Mouse (Mus musculus) lung, postnatal 0 days (tissue): ENCODE results near the gene Hsd17b11. TPM values are rescaled to one million over a fixed set of nuclear protein-coding genes. Genes with fewer than 3 reads are reported as not detected.

Source experiments
- ATAC-seq: fragments of 200-750 bp; cut with Nextera tagmentation; 2 replicates; pipeline ENCODE4 v1.8.0; 2017; ENCODE audit warnings: moderate library complexity
- DNase-seq: peaks from one replicate; pipeline ENCODE4 v3.0.0-alpha.2; 2016; ENCODE audit warnings: low spot score
- H3K27ac ChIP-seq: fragments of 300-500 bp; sonication (generic); 2 replicates; pipeline ENCODE4 v1.5.1; 2014; ENCODE audit warnings: antibody characterized with exemption, mild to moderate bottlenecking, low read length, mixed read lengths
- H3K27me3 ChIP-seq: fragments of 300-500 bp; sonication (generic); replicated peaks from 2 replicates; pipeline ENCODE4 v1.6.1; 2014; ENCODE audit warnings: low read length, mixed read lengths; ENCODE audit not compliant: insufficient read depth
- H3K36me3 ChIP-seq: fragments of 300-500 bp; sonication (generic); 2 replicates; pipeline ENCODE4 v1.6.1; 2014; ENCODE audit warnings: low read length, mixed read lengths; ENCODE audit not compliant: insufficient read depth
- H3K4me1 ChIP-seq: fragments of 300-500 bp; sonication (generic); 2 replicates; pipeline ENCODE4 v1.6.1; 2014; ENCODE audit warnings: antibody characterized with exemption, low read depth, low read length, mixed read lengths; ENCODE audit not compliant: insufficient read depth
- H3K4me2 ChIP-seq: fragments of 300-500 bp; sonication (generic); replicated peaks from 2 replicates; pipeline ENCODE4 v1.6.1; 2014; ENCODE audit warnings: low read depth, mild to moderate bottlenecking, low read length, moderate library complexity, mixed read lengths
- H3K4me3 ChIP-seq: fragments of 300-500 bp; sonication (generic); 2 replicates; pipeline ENCODE4 v1.5.1; 2014; ENCODE audit warnings: low read depth, low read length
- H3K9ac ChIP-seq: fragments of 300-500 bp; sonication (generic); replicated peaks from 2 replicates; pipeline ENCODE4 v1.6.1; 2014; ENCODE audit warnings: low read depth, mild to moderate bottlenecking
- H3K9me3 ChIP-seq: fragments of 300-500 bp; sonication (generic); 2 replicates; pipeline ENCODE4 v1.6.1; 2016; ENCODE audit warnings: low read length, mixed read lengths
- CTCF ChIP-seq: IDR thresholded peaks from 2 replicates; pipeline ENCODE4 v1.5.1; 2016; ENCODE audit warnings: antibody characterized with exemption, mild to moderate bottlenecking
- EP300 ChIP-seq: IDR thresholded peaks from 2 replicates; pipeline ENCODE4 v1.6.1; 2016; ENCODE audit warnings: antibody characterized with exemption, mild to moderate bottlenecking, control low read depth
- WGBS: fragments of 180-500 bp; shearing (Covaris S2); extraction: QIAGEN DNeasy Blood & Tissue Kit; methylation state at CpG from one replicate; pipeline ENCODE4 v1.1.7; 2014; 5-methylcytosine and 5-hydroxymethylcytosine counted together
- microRNA-seq: library from miRNA; unstranded; fragments of <30 nt; microRNA quantifications from one replicate; pipeline ENCODE4, GENCODE M21; 2016
- polyA plus RNA-seq: library from polyadenylated mRNA; unstranded; fragments of >200 nt; fragmentation: Nextera tagmentation; extraction: Ambion mirVana; gene quantifications from 2 replicates; pipeline ENCODE4 v1.2.1, GENCODE M21; 2015

Hsd17b11 gene
- polyA plus RNA-seq, 1 experiment from 2014 or later = 17.8 TPM

- no peak for DNase-seq
- Histone ChIP-seq H3K4me3 (no peak overlapping the region), H3K36me3 (no peaks in the 10 kb centered on the region), H3K9ac (no peak overlapping the region), H3K27ac (no peak overlapping the region), H3K27me3 (no peaks in the 10 kb centered on the region; the same call in 1 of the 2 replicates), H3K4me1 (no peaks in the 10 kb centered on the region), H3K9me3 (no peaks in the 10 kb centered on the region), H3K4me2 (no peak overlapping the region)
- TF ChIP-seq CTCF (no peak), EP300 (no peak)
- 60% methylated on average over 1 of the region's 1 CpGs for WGBS
- no peak for ATAC-seq
These were observed 81.9 kb downstream of the Hsd17b11 start for GRCm38 (mm10) chr5:103939856-103940255.

Small RNA genes within 50 kb of the gene (microRNA-seq; reads per million reads assigned to microRNA genes)
- gene Mir5619 = 1.2 reads per million

Other genes starting within 250 kb of the Hsd17b11 start
- gene Klhl8, start 110.7 kb downstream of the Hsd17b11 start, polyA plus RNA-seq = 7.1 and 8.0 TPM in 2 replicates
- gene Hsd17b13, start 44.5 kb downstream of the Hsd17b11 start, polyA plus RNA-seq = 0.20 TPM in 1 of 2 replicates, not detected in the other
- 58.8 and 66.0 TPM in 2 replicates for gene Nudt9, start 24.4 kb upstream of the Hsd17b11 start, polyA plus RNA-seq
- gene Gm17660, start 55.7 kb upstream of the Hsd17b11 start, polyA plus RNA-seq = not detected in 2 replicates
- gene Sparcl1, start 91.8 kb upstream of the Hsd17b11 start, polyA plus RNA-seq = 285 and 301 TPM in 2 replicates
- 0.02 TPM in 1 of 2 replicates, not detected in the other for gene Dspp, start 148.8 kb upstream of the Hsd17b11 start, polyA plus RNA-seq
- 0.05 and 0.07 TPM in 2 replicates for gene Dmp1, start 180.7 kb upstream of the Hsd17b11 start, polyA plus RNA-seq